Mouse (Mus musculus): ENCODE data around the gene Dis3. TPM values are rescaled to one million over a fixed set of nuclear protein-coding genes. Genes with fewer than 3 reads are reported as not detected.
A peak's percentile ranks its signal among the peaks of the same experiment; 100 is the strongest.

The Dis3 gene
- polyA plus RNA-seq (2012; rRNA removed): 12.3 and 13.7 TPM in 2 replicates

GRCm38 (mm10) chr14:99099267-99099966 lies at the start of gene Dis3, which contains the start of gene Pibf1:
Dis3 (minus strand) TSS chr14:99099770.
Pibf1 (plus strand) TSS chr14:99099424.
- DNase-seq (ENCODE audit: extremely low spot score in 1 of 2, low spot score in 1 of 2): peak; percentile 97 to 99

DNA sequence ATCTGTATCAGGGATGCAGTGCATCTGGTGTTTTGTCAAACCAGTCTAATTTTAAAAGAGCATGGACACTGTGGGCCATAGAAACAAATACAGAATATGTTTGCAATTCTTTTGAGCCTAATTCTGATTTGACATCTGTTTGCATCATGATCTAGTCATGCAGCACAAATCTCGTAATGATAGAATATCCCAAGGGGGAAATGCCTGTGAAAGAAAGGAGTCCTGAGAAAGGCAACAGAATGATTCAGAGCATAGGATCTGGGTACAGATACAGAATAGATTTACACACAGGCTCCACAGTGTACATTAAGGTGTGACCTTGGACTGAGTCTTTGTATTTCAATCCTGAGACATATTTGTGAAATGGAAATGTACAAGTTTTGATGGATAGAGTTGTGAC lies 47.3 kb upstream of the Dis3 start:
- no peak for DNase-seq (ENCODE audit: extremely low spot score in 1 of 2, low spot score in 1 of 2)

DNA sequence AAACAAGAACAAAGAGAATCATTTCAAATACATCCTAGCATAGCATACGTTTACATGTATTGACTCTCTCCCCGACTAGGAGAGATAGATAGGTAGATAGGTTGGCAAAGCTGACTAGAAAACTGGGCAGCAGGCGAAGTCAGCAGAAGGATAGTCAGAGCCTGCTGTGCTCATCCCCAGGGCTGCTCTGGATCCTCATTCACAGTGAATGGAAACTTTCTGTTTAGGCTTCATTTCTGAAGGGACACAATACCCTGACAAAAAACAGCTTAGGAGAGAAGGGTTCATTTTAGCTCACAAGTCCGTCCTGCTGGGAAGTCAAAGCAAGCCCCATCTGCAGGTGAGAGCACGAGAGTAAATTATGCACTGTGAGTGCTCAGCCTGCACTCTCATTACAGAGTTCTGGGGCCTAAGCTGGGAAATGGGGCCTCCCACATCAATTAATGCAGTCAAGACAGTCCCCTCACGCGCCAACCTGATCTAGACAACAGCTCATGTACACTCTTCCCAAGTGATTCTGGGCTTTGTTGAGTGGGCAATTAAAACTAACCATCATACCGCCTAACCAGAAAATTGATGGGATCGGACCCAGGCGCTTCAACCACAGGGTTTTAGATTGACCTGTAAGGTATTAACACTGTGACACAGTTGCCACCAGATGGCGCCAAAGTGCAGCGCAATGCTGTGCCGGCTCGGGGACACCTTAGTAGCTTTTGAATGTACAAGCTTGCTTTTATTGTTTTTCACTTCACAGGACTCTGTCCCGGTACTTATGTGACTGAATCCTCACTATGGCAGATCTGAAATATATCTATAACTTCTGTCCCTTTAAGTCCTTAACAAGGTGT lies 42.4 kb upstream of the Dis3 start:
- peak in 1 of 2 experiments; percentile 86 for DNase-seq (ENCODE audit: extremely low spot score in 1 of 2, low spot score in 1 of 2)

DNA sequence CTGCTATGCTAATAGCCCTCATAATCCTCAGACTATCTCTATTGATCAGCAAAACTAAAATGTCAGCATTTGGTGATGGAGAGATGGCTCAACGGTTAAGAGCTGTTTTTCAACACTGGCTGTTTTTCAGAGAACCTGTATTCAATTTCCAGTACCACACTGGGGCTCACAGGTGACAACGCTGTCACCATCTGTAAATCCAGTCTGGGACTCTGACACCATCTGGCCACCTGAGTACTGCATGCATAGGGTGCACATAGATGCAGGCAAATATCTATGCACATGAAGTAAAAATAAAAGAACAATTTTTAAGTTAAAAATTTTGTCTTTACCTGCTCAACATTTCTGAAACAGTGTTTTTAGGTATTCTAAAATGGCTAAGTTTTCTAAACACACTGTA lies 40.5 kb upstream of the Dis3 start:
- no peak for DNase-seq (ENCODE audit: extremely low spot score in 1 of 2, low spot score in 1 of 2)

- DNase-seq (ENCODE audit: extremely low spot score in 1 of 2, low spot score in 1 of 2): no peak
These were observed 36.7 kb upstream of the Dis3 start for GRCm38 (mm10) chr14:99136297-99136696.

DNA sequence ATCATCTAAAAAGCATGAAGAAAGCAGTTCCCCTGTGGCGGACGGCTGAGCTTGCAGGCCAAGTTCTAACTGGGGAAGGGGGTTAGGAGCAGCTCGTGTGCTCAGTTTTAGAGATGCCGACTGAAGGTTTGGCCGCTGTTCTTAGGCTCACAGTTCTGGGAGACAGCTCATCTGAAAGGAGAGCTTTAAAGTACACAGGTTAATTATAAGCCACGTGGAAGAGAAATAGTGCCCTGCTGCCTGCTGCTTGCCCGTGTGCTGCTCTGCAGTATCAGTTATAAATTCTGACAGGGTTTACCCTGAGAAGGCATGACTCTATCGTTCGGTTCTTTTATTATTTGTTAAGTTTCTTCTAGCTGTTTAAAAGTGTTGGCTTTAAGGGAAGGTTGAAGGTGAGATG lies 36.2 kb upstream of the Dis3 start:
- DNase-seq (ENCODE audit: extremely low spot score in 1 of 2, low spot score in 1 of 2): no peak

- DNase-seq (ENCODE audit: extremely low spot score in 1 of 2, low spot score in 1 of 2): no peak
These were observed 34.5 kb upstream of the Dis3 start for GRCm38 (mm10) chr14:99134048-99134447.

- no peak for DNase-seq (ENCODE audit: extremely low spot score in 1 of 2, low spot score in 1 of 2)
These were observed 29.5 kb upstream of the Dis3 start for GRCm38 (mm10) chr14:99129050-99129449.

- DNase-seq (ENCODE audit: extremely low spot score in 1 of 2, low spot score in 1 of 2): no peak
These were observed 27.9 kb upstream of the Dis3 start for GRCm38 (mm10) chr14:99127509-99127908.

DNA sequence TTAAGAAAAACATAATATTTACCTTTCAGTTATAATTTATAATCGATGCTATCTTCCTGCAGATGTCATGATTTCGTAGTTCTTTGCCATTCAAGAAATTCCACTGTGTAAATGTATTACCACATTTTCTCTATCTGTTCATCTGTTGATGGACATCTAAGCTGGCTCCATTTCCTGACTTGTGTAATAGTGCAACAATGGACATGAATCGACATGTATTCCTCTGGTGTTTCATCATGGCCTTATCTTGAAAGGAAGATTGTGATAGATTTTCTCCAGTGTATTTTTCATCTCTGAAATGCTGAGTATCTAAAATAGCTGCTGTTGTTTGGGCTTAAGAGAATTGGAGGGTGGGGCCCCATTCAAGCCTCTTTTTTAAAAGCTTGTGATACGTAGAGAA lies 27.1 kb upstream of the Dis3 start:
- DNase-seq (ENCODE audit: extremely low spot score in 1 of 2, low spot score in 1 of 2): no peak

GRCm38 (mm10) chr14:99124076-99124475 lies 24.5 kb upstream of the Dis3 start:
- no peak for DNase-seq (ENCODE audit: extremely low spot score in 1 of 2, low spot score in 1 of 2)

DNA sequence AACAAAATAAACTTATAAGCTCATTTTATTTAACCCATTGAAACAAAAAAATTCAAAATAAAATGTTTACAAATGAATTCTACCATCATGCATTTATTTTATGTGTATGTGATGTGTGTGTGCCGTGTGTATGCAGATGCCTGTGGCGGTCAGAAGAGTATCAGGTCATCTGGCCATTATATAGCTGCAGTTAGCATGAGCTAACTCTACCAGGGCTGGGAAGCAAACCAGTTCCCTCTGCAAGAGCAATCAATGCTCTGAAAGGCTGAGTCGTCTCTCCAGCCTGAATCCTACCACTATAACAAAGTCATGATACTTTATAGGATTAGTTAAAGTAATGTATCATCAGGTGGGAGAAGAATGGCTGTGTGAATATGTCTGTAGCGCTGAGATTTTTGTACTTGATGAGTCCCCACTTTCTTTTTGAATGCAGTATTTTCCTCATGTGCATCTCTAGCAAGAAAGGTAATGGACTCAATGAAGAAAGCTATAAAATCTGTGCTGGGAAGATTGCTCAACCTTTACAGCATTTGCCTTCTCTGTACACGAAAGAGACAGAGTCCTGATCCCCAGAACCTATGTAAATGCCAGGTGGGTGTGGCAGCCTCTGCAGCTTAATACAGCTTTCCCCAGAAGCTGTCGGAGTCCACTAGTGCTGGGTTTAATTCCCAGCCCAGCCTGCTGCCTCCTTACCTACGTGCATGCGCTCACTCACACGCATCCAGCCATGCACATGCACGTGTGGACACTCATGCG lies 22.2 kb upstream of the Dis3 start:
- DNase-seq (ENCODE audit: extremely low spot score in 1 of 2, low spot score in 1 of 2): no peak

DNA sequence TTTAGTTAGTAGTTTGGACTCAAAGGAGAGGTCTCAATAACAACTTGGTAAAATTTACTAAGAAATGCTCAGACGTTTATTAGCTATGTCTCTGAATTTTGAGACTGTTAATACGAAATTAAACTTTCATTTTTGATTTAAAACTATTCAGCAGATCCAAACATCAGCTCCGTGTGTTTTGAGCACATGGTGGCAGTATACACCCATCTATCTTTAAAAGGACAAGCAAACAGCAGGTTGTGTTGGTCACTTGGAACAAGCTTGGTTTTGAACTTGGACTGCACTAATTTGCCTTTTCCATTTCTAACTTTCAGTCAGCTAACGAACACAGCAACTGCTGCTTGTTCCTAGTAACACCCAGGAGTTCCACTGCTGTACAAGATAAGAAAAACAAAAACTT lies 18.0 kb upstream of the Dis3 start:
- DNase-seq (ENCODE audit: extremely low spot score in 1 of 2, low spot score in 1 of 2): peak in 1 of 2 experiments; percentile 16

DNA sequence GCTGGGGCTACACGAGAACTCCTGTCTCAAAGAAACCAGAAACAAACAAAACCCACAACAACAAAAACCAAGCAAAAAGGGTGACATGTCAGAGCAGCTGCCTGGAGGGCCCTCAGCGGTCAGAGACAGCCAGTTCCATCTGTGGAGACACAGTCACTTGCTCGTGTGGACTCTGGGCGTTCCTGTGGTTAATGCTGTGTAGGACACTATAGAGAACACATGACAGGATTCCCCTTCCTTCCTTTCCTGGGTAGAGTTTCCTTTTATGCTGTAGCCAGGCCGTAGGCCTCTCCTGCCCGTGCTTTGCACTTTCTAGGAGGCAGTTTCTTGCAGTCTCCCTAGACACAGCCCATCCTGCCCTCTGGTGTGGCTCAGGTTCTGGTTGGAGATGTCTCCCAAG lies 9.2 kb upstream of the Dis3 start:
- DNase-seq (ENCODE audit: extremely low spot score in 1 of 2, low spot score in 1 of 2): no peak

GRCm38 (mm10) chr14:99107631-99108187 lies 8.1 kb upstream of the Dis3 start:
- no peak for DNase-seq (ENCODE audit: extremely low spot score in 1 of 2, low spot score in 1 of 2)

DNA sequence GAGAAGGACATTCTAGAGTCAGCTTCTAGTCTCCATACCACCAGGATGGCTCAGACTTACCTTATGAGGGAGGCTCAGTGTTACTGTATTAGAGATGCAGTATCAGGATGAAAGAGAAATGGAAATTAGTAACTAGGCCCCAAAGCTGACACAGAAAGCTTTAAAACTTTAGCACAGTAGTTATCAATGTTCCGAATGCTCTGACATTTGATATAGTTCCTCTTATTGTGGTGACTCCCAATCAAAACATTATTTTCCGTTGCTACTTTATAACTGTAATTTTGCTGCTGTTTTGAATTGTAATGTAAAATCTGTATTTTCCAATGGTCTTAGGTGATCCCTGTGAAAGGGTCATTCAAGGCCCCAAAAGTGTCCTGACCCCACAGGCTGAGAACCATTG lies 7.1 kb upstream of the Dis3 start:
- no peak for DNase-seq (ENCODE audit: extremely low spot score in 1 of 2, low spot score in 1 of 2)

DNA sequence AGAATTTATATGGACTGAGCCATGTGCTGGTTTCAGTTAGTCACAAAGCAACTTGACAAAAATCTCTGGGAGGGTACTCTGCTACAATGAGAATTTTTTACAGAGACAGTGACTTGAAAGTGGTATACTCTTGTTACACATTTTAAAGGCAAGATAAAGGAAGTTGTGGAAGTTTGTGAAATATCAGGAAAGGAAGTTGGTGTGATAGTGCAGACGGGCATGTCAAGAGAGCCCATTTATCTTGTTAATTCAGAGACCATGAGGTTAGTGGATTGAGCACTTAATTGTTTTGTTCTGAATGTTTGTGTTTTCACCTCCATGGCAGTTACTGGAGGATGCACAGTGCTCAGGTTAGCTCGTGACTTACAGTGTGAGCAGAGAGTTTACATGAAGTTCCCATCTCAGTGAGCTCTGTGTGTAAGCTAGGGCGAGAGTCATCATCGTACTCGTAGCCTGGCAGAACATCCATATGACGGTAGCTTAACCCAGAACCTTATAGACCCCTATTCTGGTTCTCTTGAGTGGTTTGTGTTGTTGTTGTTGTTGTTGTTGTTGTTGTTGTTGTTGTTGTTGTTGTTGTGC lies 5.1 kb upstream of the Dis3 start:
- DNase-seq (ENCODE audit: extremely low spot score in 1 of 2, low spot score in 1 of 2): no peak

GRCm38 (mm10) chr14:99103050-99103449 lies 3.5 kb upstream of the Dis3 start:
- no peak for DNase-seq (ENCODE audit: extremely low spot score in 1 of 2, low spot score in 1 of 2)

DNA sequence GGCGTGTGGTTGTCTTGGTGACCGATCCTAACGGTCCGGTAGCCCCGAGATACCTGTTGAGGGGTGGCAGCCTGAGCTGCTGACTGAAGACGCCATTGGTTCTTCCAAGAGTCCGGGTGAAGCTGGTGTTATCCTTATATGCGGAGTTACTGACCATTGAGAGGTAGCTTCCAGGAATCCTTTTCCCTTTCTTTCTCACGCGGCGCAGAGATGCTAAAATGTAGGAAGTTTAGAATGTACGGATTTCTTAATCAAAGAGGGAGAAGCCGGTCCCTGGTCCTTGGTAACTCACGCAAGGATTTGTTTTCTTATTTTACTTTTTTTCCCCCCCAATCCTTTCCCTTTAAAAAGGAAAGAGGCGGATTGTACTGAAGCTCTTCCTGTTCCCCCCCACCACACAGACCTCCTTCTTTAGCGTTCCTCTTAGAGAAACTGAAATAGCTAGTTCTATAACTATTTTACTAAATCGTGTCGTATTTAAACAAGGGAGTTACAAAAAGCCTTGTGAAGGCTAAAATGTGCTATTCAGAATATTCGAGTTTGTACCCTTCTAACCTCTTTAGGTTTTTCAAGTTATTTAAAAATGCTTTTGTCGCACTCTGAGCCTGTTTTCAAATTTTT lies 507 bp upstream of the Dis3 start:
- peak in 1 of 2 experiments; percentile 52 for DNase-seq (ENCODE audit: extremely low spot score in 1 of 2, low spot score in 1 of 2)

GRCm38 (mm10) chr14:99088947-99089346 lies 10.6 kb downstream of the Dis3 start:
- no peak for DNase-seq (ENCODE audit: extremely low spot score in 1 of 2, low spot score in 1 of 2)

Measured in frontal cortex, adult 2 months (tissue).